Mouse (Mus musculus): ENCODE data around the gene Pth2r.
A peak's percentile ranks its signal among the peaks of the same experiment; 100 is the strongest.

The Pth2r gene

GRCm38 (mm10) chr1:65281756-65282155 lies at the start of gene Pth2r:
Gene Pth2r (plus strand): TSS chr1:65282056.
- DNase-seq (ENCODE audit: extremely low read depth, insufficient read length, low spot score): no peak

GRCm38 (mm10) chr1:65237712-65238111 lies 44.1 kb upstream of the Pth2r start:
- DNase-seq (ENCODE audit: extremely low read depth, insufficient read length, low spot score): no peak

DNA sequence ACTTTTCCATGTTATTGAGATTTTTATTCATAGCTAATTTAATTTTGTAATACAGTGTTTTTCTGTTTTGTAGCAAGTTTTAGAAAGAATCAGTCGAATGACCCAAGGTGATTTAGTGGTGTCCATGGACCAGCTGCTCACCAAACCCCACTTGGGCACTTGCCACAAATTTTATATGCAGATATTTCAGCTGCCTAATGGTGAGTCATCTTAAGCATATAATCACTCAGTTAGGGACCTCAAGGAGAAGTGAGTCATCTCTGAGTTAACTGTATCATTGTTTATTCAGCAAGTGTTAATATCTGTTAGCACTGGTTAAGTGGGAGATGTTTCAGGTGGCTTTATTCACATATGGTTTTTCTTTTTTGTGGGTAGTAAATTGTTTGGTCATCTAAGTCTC lies 36.2 kb upstream of the Pth2r start:
- DNase-seq (ENCODE audit: extremely low read depth, insufficient read length, low spot score): peak; percentile 36

DNA sequence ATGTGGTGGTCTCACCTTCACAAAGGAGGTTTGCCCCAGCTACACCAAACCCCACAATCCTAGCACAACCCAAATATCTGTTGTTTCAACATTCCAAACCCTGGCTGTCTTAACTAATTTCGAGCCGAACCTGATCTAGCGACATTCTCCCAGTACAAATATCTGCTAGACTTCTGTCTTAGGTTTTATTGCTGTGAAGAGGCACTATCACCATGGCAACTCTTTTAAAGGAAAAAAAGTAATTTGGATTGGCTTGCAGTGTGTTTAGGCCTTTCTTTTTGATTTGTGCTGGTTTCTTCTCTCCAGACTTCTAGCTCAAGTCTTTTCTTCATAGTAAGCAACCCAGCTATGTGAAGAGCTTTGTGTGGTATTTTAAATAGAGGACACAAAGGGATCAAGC lies 1.4 kb upstream of the Pth2r start:
- no peak for DNase-seq (ENCODE audit: extremely low read depth, insufficient read length, low spot score)

GRCm38 (mm10) chr1:65282766-65283165 lies 910 bp downstream of the Pth2r start:
- DNase-seq (ENCODE audit: extremely low read depth, insufficient read length, low spot score): no peak

- DNase-seq (ENCODE audit: extremely low read depth, insufficient read length, low spot score): no peak
Measured at GRCm38 (mm10) chr1:65308476-65308875, 26.6 kb downstream of the Pth2r start.

- DNase-seq (ENCODE audit: extremely low read depth, insufficient read length, low spot score): peak; percentile 9
Measured at GRCm38 (mm10) chr1:65311214-65311933, 29.5 kb downstream of the Pth2r start.

GRCm38 (mm10) chr1:65312118-65312517 lies 30.3 kb downstream of the Pth2r start:
- peak; percentile 3 for DNase-seq (ENCODE audit: extremely low read depth, insufficient read length, low spot score)

DNA sequence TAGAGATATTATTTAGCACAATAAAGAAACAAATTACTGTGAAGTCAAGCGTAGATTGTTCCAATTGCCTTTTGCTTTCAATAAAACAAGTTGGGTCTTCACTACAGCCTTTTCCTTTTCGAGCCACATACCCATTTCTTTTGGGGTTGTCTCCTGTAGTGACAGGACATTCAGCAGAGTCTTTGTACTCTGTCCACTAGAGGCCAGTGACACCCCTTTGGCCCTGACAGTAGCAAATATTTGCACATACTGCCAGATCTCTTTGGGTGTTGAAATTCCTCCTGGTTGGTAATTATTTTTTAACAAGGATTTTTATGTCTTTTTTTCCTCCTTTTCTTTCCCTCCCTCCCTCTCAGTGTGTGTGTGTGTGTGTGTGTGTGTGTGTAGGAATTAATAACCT lies 31.0 kb downstream of the Pth2r start:
- DNase-seq (ENCODE audit: extremely low read depth, insufficient read length, low spot score): no peak

GRCm38 (mm10) chr1:65314054-65315021 lies 32.5 kb downstream of the Pth2r start:
- DNase-seq (ENCODE audit: extremely low read depth, insufficient read length, low spot score): no peak

- no peak for DNase-seq (ENCODE audit: extremely low read depth, insufficient read length, low spot score)
Measured at GRCm38 (mm10) chr1:65315022-65315407, 33.2 kb downstream of the Pth2r start.

- DNase-seq (ENCODE audit: extremely low read depth, insufficient read length, low spot score): no peak
Measured at GRCm38 (mm10) chr1:65334026-65334425, 52.2 kb downstream of the Pth2r start.

DNA sequence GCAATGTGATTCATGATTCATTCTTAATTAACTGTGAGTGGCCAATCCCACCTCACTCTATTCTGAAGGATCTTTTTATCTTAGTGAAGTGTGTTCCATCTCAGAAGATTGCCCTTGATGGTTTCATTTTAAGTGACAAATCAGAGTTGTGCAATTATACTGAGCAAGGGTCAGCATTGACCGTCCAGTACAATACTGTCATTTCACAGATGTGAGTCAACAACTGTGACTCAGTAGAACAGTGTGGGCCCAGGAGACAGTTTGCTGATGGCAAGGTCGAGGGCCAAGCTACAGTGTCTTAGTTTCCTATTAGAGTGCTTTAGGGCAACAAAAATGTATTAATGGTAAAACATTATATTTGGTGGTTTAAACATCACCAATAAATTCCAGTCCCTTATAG lies 55.9 kb downstream of the Pth2r start:
- DNase-seq (ENCODE audit: extremely low read depth, insufficient read length, low spot score): peak; percentile 7

DNA sequence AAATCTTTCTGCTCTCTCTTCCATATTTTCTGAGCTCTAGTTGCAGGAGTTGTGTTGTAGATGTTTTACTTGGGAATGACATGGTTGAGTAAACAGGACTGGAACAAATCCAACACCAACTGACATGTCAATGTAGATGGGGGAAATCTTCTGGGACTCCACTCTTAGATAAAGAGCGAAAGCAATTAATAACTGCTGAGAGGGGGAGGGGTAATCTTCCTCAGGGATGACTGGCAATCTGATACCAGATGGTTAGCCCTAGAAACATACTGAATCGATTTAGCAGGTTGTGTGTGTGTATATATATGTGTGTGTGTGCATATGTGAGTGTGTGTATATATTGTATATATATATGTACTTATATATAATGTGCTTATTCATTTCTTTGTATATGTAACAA lies 58.4 kb downstream of the Pth2r start:
- DNase-seq (ENCODE audit: extremely low read depth, insufficient read length, low spot score): no peak

DNA sequence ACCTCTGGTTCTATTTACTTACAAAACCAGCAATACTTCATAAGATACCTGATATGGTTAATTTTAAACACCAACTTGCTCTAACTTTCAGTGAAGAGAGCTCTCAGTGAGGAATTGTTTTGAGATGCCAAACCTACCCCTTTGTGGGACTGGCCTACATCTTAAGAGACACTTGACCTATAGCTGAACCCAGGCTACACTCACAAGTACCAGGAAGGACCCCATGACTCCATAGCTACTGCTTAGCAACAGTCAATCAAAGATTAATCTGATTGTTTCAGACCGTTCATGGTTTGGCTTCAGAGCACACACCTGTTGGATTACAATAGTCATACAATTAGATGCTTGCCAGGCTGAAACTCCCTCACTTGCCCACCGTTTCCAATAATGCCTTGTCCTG lies 71.1 kb downstream of the Pth2r start:
- DNase-seq (ENCODE audit: extremely low read depth, insufficient read length, low spot score): no peak

GRCm38 (mm10) chr1:65354153-65354552 lies 72.3 kb downstream of the Pth2r start:
- peak; percentile 27 for DNase-seq (ENCODE audit: extremely low read depth, insufficient read length, low spot score)

DNA sequence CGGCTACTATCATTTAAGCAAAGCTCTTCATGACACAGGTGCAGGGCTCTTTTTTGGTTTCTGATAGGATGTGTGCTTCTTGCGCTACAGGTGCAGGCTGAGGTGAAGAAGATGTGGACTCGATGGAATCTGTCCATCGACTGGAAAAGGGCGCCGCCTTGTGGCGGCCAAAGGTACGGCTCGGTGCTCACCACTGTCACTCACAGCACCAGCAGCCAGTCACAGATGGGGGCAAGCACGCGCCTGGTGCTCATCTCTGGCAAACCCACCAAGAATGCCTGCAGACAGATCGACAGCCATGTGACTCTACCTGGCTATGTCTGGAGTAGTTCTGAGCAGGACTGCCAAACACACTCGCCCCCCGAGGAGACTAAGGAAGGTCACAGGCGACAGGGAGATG lies 106.5 kb downstream of the Pth2r start:
- peak; percentile 48 for DNase-seq (ENCODE audit: extremely low read depth, insufficient read length, low spot score)

GRCm38 (mm10) chr1:65389621-65390020 lies 107.8 kb downstream of the Pth2r start:
- peak; percentile 66 for DNase-seq (ENCODE audit: extremely low read depth, insufficient read length, low spot score)

- no peak for DNase-seq (ENCODE audit: extremely low read depth, insufficient read length, low spot score)
Measured at GRCm38 (mm10) chr1:65407441-65407840, 125.6 kb downstream of the Pth2r start.

DNA sequence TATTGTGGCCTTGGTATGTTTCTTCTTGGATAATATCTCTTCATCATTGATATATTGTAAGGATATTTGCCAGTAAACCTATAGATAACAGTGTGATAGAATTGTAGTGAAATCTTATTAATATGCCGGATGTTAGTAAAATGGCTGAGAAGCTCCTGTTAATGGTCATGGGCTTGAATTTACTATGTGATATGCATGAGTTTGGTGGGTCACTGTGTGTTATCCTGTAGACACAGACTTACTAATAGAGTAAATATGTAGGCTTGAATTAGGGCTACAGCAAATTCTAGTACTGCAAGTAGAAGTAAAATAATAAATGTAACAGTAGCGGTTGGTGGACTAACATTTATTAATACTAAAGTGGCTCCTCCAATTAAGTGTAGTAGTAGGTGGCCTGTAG lies 139.1 kb downstream of the Pth2r start:
- no peak for DNase-seq (ENCODE audit: extremely low read depth, insufficient read length, low spot score)

- DNase-seq (ENCODE audit: extremely low read depth, insufficient read length, low spot score): no peak
Measured at GRCm38 (mm10) chr1:65422501-65423010, 140.7 kb downstream of the Pth2r start.

All from 3134 (cell line).